Mouse (Mus musculus) urinary bladder, postnatal 36 days (tissue): ENCODE results near the gene Cd247.

Experiments used
- DNase-seq, 2 experiments: peaks; one replicate each; pipeline ENCODE4 v3.0.0; 2022; ENCODE audit warnings: low spot score in 2 of 2, mixed read lengths in 1 of 2

The Cd247 gene

GRCm38 (mm10) chr1:165853131-165853721 is 64.7 kb downstream of the Cd247 start:
- no peak for DNase-seq

GRCm38 (mm10) chr1:165853729-165854420 is 65.4 kb downstream of the Cd247 start:
- DNase-seq, result peak in 1 of 2 experiments; percentile 55

GRCm38 (mm10) chr1:165855759-165856545 is 67.5 kb downstream of the Cd247 start:
- no peak for DNase-seq

- no peak for DNase-seq
Observed at GRCm38 (mm10) chr1:165857279-165857678, 68.8 kb downstream of the Cd247 start.

- no peak for DNase-seq
Observed at GRCm38 (mm10) chr1:165858356-165858755, 69.9 kb downstream of the Cd247 start.

- no peak for DNase-seq
Observed at GRCm38 (mm10) chr1:165860373-165861234, 72.1 kb downstream of the Cd247 start.

GRCm38 (mm10) chr1:165861235-165861609 is 72.7 kb downstream of the Cd247 start:
- DNase-seq, result no peak

- no peak for DNase-seq
Observed at GRCm38 (mm10) chr1:165862059-165862458, 73.6 kb downstream of the Cd247 start.

- no peak for DNase-seq
Observed at GRCm38 (mm10) chr1:165864864-165865795, 76.6 kb downstream of the Cd247 start.

- no peak for DNase-seq
Observed at GRCm38 (mm10) chr1:165866630-165867280, 78.3 kb downstream of the Cd247 start.

- no peak for DNase-seq
Observed at GRCm38 (mm10) chr1:165868659-165869058, 80.2 kb downstream of the Cd247 start.

- no peak for DNase-seq
Observed at GRCm38 (mm10) chr1:165874645-165875044, 86.2 kb downstream of the Cd247 start.

- no peak for DNase-seq
Observed at GRCm38 (mm10) chr1:165875520-165876284, 87.2 kb downstream of the Cd247 start.

- no peak for DNase-seq
Observed at GRCm38 (mm10) chr1:165878751-165879150, 90.3 kb downstream of the Cd247 start.

- DNase-seq, result no peak
Observed at GRCm38 (mm10) chr1:165882146-165882900, 93.8 kb downstream of the Cd247 start.

- DNase-seq, result no peak
Observed at GRCm38 (mm10) chr1:165891686-165892085, 103.2 kb downstream of the Cd247 start.

- no peak for DNase-seq
Observed at GRCm38 (mm10) chr1:165903596-165903995, 115.1 kb downstream of the Cd247 start.

GRCm38 (mm10) chr1:165908153-165908552 is 119.7 kb downstream of the Cd247 start:
- DNase-seq, result no peak

GRCm38 (mm10) chr1:165908806-165909205 is 120.3 kb downstream of the Cd247 start:
- no peak for DNase-seq
